Mouse (Mus musculus): ENCODE results near the gene Gm43552. TPM values are rescaled to one million over a fixed set of nuclear protein-coding genes. Genes with fewer than 3 reads are reported as not detected.
A peak's percentile ranks its signal among the peaks of the same experiment; 100 is the strongest.
"Not testable (repeated sequence)": the region's sequence is repeated elsewhere in the genome, so short reads cannot be mapped to it uniquely, and the experiment has no call there.

Gene Gm43552
- polyA plus RNA-seq, 1 experiment from 2014 or later: not detected

DNA sequence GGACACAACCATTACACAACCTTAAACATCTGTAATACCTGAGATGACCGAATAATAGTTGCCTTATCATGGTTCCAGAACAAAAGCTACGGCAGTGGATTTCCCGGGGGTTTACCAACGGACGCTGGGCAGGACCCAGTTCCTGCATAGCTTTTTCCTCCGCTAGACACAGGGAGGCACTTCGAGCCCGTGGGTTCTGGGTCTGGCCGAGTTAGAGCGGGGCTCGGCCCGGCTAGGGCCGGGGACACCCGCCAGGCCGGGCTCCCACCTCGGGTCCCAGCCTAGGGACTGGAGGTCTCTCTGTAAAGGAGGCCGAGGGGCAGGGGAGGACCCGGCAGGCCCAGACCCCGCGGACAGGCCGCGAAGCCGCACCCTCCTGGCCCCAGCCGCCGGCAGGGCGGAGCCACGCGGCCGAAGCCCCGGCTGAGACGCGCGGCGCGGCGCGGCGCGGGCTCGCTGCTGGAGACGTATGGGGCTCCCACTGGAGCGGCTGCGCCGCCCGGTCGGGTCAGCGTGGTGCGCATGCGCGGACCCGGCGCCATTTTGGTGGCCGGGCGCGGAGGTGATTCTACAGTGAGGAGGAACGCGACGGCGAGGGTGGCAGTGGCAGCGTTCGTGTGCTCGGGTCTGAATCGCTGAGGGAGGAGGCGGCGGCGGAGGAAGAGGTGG, 44.3 kb upstream of the Gm43552 start, which contains the start of the genes Smim14 and Ube2k:
Gene Smim14, minus strand, starts transcription at position 434 of the 669 bp plus-strand sequence.
Gene Ube2k, plus strand, starts transcription at position 483 of the 669 bp plus-strand sequence.
- TF ChIP-seq CTCF (IDR thresholded peaks at IDR 0.05): no peak; the same call in 1 of the 2 replicates
- TF ChIP-seq EP300 (IDR thresholded peaks at IDR 0.05): no peak
- Histone ChIP-seq H3K9me3 (ENCODE audit: low read length) (no peaks in the 10 kb centered on the region), H3K4me2 (replicated peaks; ENCODE audit: low read depth, low read length) (peak within 1 kb of the TSS; percentile 76), H3K4me3 (ENCODE audit: low read depth, low read length) (peak within 1 kb of the TSS; percentile 93), H3K4me1 (ENCODE audit: insufficient read depth, low read depth, low read length) (peaks cover 3% of the 10 kb centered on the region; the same call in 1 of the 2 replicates), H3K36me3 (ENCODE audit: insufficient read depth, low read length) (no peaks in the 10 kb centered on the region), H3K9ac (replicated peaks; ENCODE audit: low read depth) (peak within 1 kb of the TSS; percentile 89), H3K27me3 (replicated peaks; ENCODE audit: insufficient read depth, low read length) (no peaks in the 10 kb centered on the region), H3K27ac (ENCODE audit: low read length) (peak within 1 kb of the TSS; percentile 99)
- under 1% methylated on average over 53 of the region's 66 CpGs for WGBS
- peak; percentile 98 for ATAC-seq
- DNase-seq (ENCODE audit: low spot score): peak; percentile 97

DNA sequence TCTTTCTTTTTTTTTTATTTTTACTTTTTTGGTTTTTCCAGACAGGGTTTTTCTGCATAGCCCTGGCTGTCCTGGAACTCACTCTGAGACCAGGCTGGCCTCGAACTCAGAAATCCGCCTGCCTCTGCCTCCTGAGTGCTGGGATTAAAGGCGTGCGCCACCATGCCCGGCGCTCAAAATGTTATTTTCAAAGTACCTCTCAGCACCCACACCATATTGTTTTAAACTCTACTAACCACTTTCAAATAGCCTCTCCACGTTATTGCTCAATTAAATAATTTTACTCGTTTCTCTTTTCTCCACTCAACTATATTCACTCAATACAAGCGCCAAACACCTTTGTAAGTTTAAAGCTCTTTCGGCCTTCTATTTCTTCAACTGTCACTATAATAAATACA, 43.4 kb upstream of the Gm43552 start:
- not testable (repeated sequence) for H3K36me3 ChIP-seq (ENCODE audit: insufficient read depth, low read length); ATAC-seq; H3K27me3 ChIP-seq (replicated peaks; ENCODE audit: insufficient read depth, low read length); DNase-seq (ENCODE audit: low spot score); H3K4me1 ChIP-seq (ENCODE audit: insufficient read depth, low read depth, low read length); H3K9me3 ChIP-seq (ENCODE audit: low read length)
- Histone ChIP-seq H3K4me3 (ENCODE audit: low read depth, low read length) (peak overlapping the region; percentile 93), H3K4me2 (replicated peaks; ENCODE audit: low read depth, low read length) (peak overlapping the region; percentile 76), H3K9ac (replicated peaks; ENCODE audit: low read depth) (peak overlapping the region; percentile 89), H3K27ac (ENCODE audit: low read length) (peak overlapping the region; percentile 99)
- WGBS: 68% methylated on average over 10 of the region's 10 CpGs

DNA sequence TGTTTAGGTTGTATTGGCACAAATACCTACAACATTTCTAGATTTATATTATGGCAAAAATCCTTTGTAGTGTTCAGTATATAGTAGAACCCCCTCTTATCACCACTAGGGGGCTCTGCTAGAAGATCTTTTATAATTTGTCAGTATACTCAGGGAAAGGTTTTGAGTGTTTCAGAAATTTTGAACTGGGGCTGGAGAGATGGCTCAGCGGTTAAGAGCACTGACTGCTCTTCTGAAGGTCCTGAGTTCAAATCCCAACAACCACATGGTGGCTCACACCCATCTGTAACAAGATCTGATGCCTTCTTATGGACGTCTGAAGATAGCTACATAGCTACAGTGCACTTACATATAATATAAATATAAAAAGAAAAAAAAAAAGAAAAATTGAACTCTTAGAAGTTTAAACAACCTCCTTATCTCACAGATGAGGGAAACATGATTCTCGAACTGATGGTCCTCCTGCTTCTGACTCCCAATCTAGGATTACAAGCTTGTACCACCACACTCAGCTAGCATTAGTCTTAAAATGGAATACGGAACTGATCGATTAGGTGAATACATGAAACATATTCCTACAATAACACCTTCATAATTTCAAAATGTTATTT, 42.9 kb upstream of the Gm43552 start:
- peak; percentile 92 for DNase-seq (ENCODE audit: low spot score)
- no peak overlapping the region for H3K4me2 ChIP-seq (replicated peaks; ENCODE audit: low read depth, low read length)

DNA sequence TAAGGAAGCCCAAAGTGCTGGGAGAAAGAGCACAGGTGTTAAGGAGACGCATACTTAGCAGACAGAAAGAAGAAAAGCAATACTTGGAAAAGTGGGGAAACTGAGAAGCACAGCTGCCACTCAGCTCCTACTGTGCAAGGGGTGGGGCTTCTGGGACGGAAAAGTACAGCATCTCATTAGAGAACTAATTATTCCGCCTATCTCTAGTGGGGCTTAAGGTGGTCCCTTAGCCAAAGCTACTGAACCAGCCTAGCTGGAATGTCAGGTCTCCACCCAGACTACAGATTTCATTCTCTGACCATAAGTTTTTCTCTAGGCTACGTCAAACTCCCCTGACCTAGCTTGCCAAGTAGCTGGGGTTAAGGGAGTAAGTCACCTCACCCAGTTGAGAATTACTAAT, 41.9 kb upstream of the Gm43552 start:
- H3K27ac ChIP-seq (ENCODE audit: low read length): no peak overlapping the region
- TF ChIP-seq CTCF (IDR thresholded peaks at IDR 0.05): no peak
- DNase-seq (ENCODE audit: low spot score): no peak

More for the DNA sequence above, 42.9 kb upstream of the Gm43552 start:
- Histone ChIP-seq H3K9me3 (ENCODE audit: low read length) (no peaks in the 10 kb centered on the region), H3K4me1 (ENCODE audit: insufficient read depth, low read depth, low read length) (peaks cover 3% of the 10 kb centered on the region; the same call in 1 of the 2 replicates), H3K27ac (ENCODE audit: low read length) (no peak overlapping the region), H3K9ac (replicated peaks; ENCODE audit: low read depth) (no peak overlapping the region), H3K27me3 (replicated peaks; ENCODE audit: insufficient read depth, low read length) (no peaks in the 10 kb centered on the region), H3K4me3 (ENCODE audit: low read depth, low read length) (no peak overlapping the region), H3K36me3 (ENCODE audit: insufficient read depth, low read length) (no peaks in the 10 kb centered on the region)
- WGBS: 54% methylated on average over 5 of the region's 5 CpGs
- TF ChIP-seq EP300 (IDR thresholded peaks at IDR 0.05) (no peak), CTCF (IDR thresholded peaks at IDR 0.05) (peak; percentile 64)
- ATAC-seq: no peak

DNA sequence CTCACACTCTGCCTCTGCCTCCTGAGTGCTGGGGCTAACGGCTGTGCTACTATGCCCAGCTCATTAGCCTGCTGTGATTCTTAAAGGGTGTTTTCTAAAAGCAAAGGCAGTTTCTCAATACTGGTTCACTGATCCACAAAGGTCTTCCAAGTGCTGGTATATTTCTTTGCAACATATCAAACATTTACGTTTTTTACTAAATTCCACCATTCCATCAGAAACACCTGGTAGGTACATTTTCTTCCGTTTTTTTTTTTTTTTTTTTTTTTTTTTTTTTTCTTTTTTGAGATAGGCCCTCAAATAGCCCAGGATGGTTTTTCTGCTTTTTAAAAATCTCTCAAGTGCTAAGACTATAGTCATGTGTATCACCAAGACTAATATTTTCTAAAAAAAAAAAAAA, 38.6 kb upstream of the Gm43552 start:
- Histone ChIP-seq H3K36me3 (ENCODE audit: insufficient read depth, low read length) (no peaks in the 10 kb centered on the region), H3K9me3 (ENCODE audit: low read length) (no peaks in the 10 kb centered on the region), H3K4me3 (ENCODE audit: low read depth, low read length) (no peak overlapping the region), H3K9ac (replicated peaks; ENCODE audit: low read depth) (no peak overlapping the region), H3K27ac (ENCODE audit: low read length) (no peak overlapping the region), H3K4me2 (replicated peaks; ENCODE audit: low read depth, low read length) (no peak overlapping the region), H3K4me1 (ENCODE audit: insufficient read depth, low read depth, low read length) (no peaks in the 10 kb centered on the region; the same call in 1 of the 2 replicates), H3K27me3 (replicated peaks; ENCODE audit: insufficient read depth, low read length) (no peaks in the 10 kb centered on the region)
- ATAC-seq: no peak
- 74% methylated on average over 3 of the region's 3 CpGs for WGBS
- TF ChIP-seq CTCF (IDR thresholded peaks at IDR 0.05) (no peak), EP300 (IDR thresholded peaks at IDR 0.05) (no peak)
- no peak for DNase-seq (ENCODE audit: low spot score)

More for the DNA sequence above, 41.9 kb upstream of the Gm43552 start:
- Histone ChIP-seq H3K36me3 (ENCODE audit: insufficient read depth, low read length) (no peaks in the 10 kb centered on the region), H3K4me1 (ENCODE audit: insufficient read depth, low read depth, low read length) (peaks cover 3% of the 10 kb centered on the region; the same call in 1 of the 2 replicates), H3K9me3 (ENCODE audit: low read length) (no peaks in the 10 kb centered on the region), H3K9ac (replicated peaks; ENCODE audit: low read depth) (no peak overlapping the region), H3K4me2 (replicated peaks; ENCODE audit: low read depth, low read length) (no peak overlapping the region), H3K4me3 (ENCODE audit: low read depth, low read length) (no peak overlapping the region), H3K27me3 (replicated peaks; ENCODE audit: insufficient read depth, low read length) (no peaks in the 10 kb centered on the region)
- no peak for ATAC-seq
- WGBS: 60% methylated on average over 4 of the region's 4 CpGs

DNA sequence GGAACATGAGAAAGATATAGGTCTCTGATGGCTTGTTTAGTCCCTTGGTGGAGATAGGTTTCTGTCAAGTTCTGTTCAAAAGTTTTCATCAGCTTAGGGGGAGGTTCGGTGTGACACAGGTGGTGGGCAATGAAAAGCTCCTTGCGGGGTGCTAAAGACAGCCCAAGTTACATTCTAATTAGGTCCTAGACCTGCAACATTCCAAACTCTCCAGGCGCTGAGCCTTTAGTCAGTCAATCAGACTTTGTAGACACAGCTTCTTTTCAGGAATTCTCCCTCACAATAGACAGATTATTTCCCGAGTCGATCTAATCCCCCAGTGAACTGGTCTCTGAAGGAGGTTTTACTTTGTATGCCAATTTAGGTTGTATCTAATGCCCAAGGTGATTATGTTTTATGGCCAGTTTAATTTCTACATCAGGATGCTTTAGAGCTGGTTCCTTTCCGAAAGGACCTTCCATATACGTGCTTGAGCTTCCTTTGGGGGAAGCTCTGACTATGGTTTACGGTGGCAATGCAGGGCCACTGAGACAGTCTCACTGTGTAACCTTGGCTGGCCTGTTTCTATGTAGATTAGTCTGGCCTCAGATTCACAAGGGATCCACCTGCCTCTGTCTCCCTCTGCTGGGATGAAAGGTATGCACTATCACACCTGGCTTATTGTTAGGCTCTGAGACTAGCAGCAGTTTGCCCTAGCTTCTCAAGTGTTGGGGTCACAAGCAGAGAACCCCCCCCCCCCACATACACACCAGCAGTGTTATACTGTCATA, 33.2 kb upstream of the Gm43552 start:
- H3K27ac ChIP-seq (ENCODE audit: low read length): no peak overlapping the region
- H3K9me3 ChIP-seq (ENCODE audit: low read length): no peaks in the 10 kb centered on the region
- H3K36me3 ChIP-seq (ENCODE audit: insufficient read depth, low read length): no peaks in the 10 kb centered on the region
- no peaks in the 10 kb centered on the region for H3K4me1 ChIP-seq (ENCODE audit: insufficient read depth, low read depth, low read length)
- H3K4me3 ChIP-seq (ENCODE audit: low read depth, low read length): no peak overlapping the region
- no peaks in the 10 kb centered on the region for H3K27me3 ChIP-seq (replicated peaks; ENCODE audit: insufficient read depth, low read length)
- no peak for ATAC-seq
- no peak overlapping the region for H3K9ac ChIP-seq (replicated peaks; ENCODE audit: low read depth)
- DNase-seq (ENCODE audit: low spot score): no peak
- WGBS: 24% methylated on average over 8 of the region's 8 CpGs
- TF ChIP-seq EP300 (IDR thresholded peaks at IDR 0.05) (no peak), CTCF (IDR thresholded peaks at IDR 0.05) (peak; percentile 61)
- H3K4me2 ChIP-seq (replicated peaks; ENCODE audit: low read depth, low read length): no peak overlapping the region
